Mouse (Mus musculus) kidney, embryonic 15.5 days (tissue): ENCODE measurements around the gene Cpsf3. TPM values are rescaled to one million over a fixed set of nuclear protein-coding genes. Genes with fewer than 3 reads are reported as not detected.

ENCODE experiments used
- ATAC-seq: fragments of 200-750 bp; cut with Nextera tagmentation; replicated peaks from 2 replicates; pipeline ENCODE4 v1.8.0; 2017; ENCODE audit warnings: moderate TSS enrichment; ENCODE audit not compliant: low FRiP score
- H3K27ac ChIP-seq: fragments of 300-500 bp; sonication (generic); 2 replicates; pipeline ENCODE4 v1.5.1; 2015; ENCODE audit warnings: mild to moderate bottlenecking, inconsistent platforms
- H3K27me3 ChIP-seq: fragments of 300-500 bp; sonication (generic); 2 replicates; pipeline ENCODE4 v1.6.1; 2015; ENCODE audit warnings: inconsistent platforms
- H3K36me3 ChIP-seq: fragments of 300-500 bp; sonication (generic); 2 replicates; pipeline ENCODE4 v1.6.1; 2015; ENCODE audit warnings: inconsistent platforms
- H3K4me1 ChIP-seq: fragments of 300-500 bp; sonication (generic); 2 replicates; pipeline ENCODE4 v1.6.1; 2015; ENCODE audit warnings: inconsistent platforms
- H3K4me2 ChIP-seq: fragments of 300-500 bp; sonication (generic); 2 replicates; pipeline ENCODE4 v1.6.1; 2015; ENCODE audit warnings: moderate library complexity, mild to moderate bottlenecking, inconsistent platforms
- H3K4me3 ChIP-seq: fragments of 300-500 bp; sonication (generic); replicated peaks from 2 replicates; pipeline ENCODE4 v1.5.1; 2015; ENCODE audit warnings: mild to moderate bottlenecking, inconsistent platforms
- H3K9ac ChIP-seq: fragments of 300-500 bp; sonication (generic); 2 replicates; pipeline ENCODE4 v1.6.1; 2015; ENCODE audit warnings: mild to moderate bottlenecking, inconsistent platforms
- H3K9me3 ChIP-seq: fragments of 300-500 bp; sonication (generic); replicated peaks from 2 replicates; pipeline ENCODE4 v1.6.1; 2016; ENCODE audit warnings: inconsistent platforms
- WGBS: fragments of 180-500 bp; shearing (Covaris S2); methylation state at CpG from one replicate; pipeline ENCODE4 v1.1.7; 2015; ENCODE audit warnings: mixed read lengths; 5-methylcytosine and 5-hydroxymethylcytosine counted together
- polyA plus RNA-seq: library from polyadenylated mRNA; unstranded; fragments of >200 nt; fragmentation: Nextera tagmentation; extraction: Ambion mirVana; gene quantifications from 2 replicates; pipeline ENCODE4 v1.2.1, GENCODE M21; 2015

Gene Cpsf3
- polyA plus RNA-seq, 1 experiment from 2014 or later, result 115 TPM

DNA sequence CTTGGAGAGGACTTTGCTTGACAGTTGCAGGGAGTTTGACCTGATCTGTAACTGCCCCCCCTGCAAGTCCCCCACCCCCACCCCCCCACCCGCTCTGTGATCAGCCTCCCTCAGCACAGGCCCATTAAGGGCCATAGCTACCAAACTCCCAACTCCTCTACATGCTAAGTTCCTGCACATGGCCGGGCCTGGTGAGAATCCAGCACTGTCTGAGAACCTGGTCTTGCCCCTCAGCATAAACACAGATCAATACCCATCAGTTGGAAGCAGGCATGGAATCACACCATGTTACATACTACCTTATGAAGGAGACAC, 18.4 kb upstream of the Cpsf3 start:
- Histone ChIP-seq H3K4me1 (0 out of 2 replicates have a peak, but pooled peaks cover 2% of the 10 kb centered on the region), H3K9ac (no peak overlapping the region), H3K27me3 (no peaks in the 10 kb centered on the region), H3K4me2 (no peak overlapping the region), H3K36me3 (peaks cover 93% of the 10 kb centered on the region), H3K9me3 (no peaks in the 10 kb centered on the region), H3K4me3 (no peak overlapping the region), H3K27ac (no peak overlapping the region)
- WGBS, result 78% methylated on average over 2 of the region's 2 CpGs
- ATAC-seq, result 0 out of 2 replicates have a peak, but pooled peaks have one; percentile 22

DNA sequence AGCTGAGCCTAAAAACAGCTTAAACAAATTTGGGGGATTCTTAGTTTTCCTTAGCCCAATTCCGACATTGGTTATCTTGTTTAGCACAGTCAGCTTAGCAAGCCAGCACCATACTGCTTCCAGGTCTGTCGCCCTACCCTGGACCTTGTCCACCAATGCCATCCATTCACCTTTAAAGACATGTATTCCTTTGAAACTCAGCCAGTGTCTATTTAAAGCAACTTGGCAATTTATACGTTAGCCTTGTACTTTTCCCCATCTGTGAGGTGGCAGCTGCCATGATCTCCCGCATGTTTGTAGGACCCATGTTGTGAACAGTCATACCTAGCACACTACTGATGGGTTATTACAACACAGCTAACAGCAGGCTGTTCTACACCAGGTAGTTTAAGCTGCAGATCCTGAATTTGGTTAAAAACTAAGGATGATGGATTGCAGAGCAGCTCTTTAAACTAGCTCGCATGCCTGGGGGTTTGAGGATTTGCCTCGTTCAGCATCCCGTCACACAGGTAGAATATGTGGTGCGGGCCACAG, 17.0 kb upstream of the Cpsf3 start:
- WGBS, result 93% methylated on average over 8 of the region's 8 CpGs
- no peaks in the 10 kb centered on the region for H3K9me3 ChIP-seq
- H3K9ac ChIP-seq, result no peak overlapping the region
- no peak overlapping the region for H3K4me2 ChIP-seq
- ATAC-seq, result no peak
- H3K36me3 ChIP-seq, result peaks cover 96% of the 10 kb centered on the region
- 0 out of 2 replicates have a peak, but pooled peaks cover 2% of the 10 kb centered on the region for H3K4me1 ChIP-seq
- H3K27me3 ChIP-seq, result no peaks in the 10 kb centered on the region
- no peak overlapping the region for H3K4me3 ChIP-seq
- no peak overlapping the region for H3K27ac ChIP-seq

DNA sequence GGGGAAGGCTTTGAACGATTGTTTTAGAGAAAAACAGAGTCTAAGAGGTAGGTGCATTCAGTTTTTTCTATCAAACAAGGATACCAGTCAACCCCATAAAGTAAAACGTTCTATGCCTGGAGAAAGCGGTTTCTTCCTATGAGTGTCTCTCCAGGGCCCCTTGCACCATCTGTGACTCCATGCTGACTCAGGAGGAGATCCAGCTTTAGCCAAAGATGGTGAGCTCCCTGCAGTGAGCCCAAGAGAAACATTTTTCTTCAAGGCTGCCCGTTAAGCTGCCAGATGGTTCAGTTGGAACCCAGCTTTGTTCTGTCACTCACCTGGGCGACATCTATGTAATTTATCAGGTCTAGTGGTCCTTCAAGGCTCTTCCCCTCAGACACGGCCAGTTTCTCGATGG, 10.7 kb upstream of the Cpsf3 start:
- Histone ChIP-seq H3K4me2 (no peak overlapping the region), H3K9me3 (no peaks in the 10 kb centered on the region), H3K4me3 (no peak overlapping the region), H3K4me1 (no peaks in the 10 kb centered on the region), H3K27me3 (no peaks in the 10 kb centered on the region), H3K9ac (no peak overlapping the region), H3K27ac (no peak overlapping the region), H3K36me3 (peaks cover 59% of the 10 kb centered on the region)
- WGBS, result 77% methylated on average over 7 of the region's 7 CpGs
- ATAC-seq, result no peak

DNA sequence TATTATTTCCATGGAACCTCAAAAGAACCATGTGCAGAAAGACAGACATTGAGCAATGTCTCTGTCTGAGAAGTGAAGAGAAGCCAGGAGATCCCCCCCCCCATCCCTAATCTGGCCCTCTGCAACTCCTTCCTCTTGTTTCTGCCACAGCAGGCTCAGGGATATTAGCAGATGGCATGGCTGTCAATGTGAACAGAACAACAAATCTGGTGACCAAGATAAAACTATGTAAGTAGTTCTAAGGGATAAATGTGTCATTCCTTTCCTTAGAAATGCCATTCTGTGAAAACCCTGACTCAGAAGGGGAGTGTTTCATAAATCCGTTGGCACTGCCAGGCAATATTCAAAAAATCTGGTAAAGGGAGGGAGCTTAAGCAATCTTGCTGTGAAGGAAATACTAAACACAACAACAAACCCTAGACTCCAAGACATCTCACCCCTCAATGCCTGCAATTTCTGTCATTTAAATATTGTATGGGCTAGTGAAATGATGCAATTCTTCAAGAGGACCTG, 7.8 kb upstream of the Cpsf3 start:
- no peak overlapping the region for H3K9ac ChIP-seq
- no peak overlapping the region for H3K27ac ChIP-seq
- no peak overlapping the region for H3K4me3 ChIP-seq
- ATAC-seq, result no peak
- H3K4me1 ChIP-seq, result no peaks in the 10 kb centered on the region
- no peak overlapping the region for H3K4me2 ChIP-seq
- H3K9me3 ChIP-seq, result no peaks in the 10 kb centered on the region
- 81% methylated on average over 1 of the region's 1 CpGs for WGBS
- H3K27me3 ChIP-seq, result no peaks in the 10 kb centered on the region
- peaks cover 29% of the 10 kb centered on the region; the same call in 1 of the 2 replicates for H3K36me3 ChIP-seq

DNA sequence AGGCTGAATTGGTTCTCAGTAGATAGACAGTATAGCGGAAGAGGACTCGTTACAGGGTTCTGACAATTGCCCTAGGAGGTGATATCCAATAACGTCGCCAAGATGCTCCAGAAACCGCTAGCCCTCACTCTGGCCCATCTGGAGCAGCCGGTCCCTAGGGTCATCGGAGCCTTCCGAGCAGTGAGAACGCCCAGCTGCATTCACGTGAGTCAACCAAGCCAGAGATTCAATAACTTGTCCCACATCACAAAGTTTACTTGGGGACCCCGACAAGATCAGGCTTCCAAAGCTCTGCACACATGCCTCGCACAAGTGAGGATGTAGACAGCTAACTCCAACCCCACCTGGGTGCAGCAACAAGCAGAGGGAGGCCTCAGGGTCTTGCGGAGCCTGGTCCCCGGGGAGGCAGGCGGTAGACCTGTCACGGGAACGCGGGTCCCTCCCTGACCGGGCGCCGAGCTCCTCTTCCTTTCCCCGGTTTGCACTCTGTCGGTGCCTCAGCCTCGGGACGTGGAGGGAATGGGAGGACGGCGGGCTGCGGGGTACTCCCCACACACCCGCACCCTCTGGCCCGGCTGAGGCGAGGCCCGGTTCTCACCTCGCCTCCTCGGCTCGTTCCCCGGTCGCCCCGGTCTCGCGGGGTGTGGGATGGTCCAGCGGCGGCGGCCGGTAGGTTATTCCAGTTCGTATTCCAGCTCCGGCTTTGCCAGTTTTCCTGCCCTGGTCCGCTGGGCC, 484 bp downstream of the Cpsf3 start:
- H3K27me3 ChIP-seq, result no peaks in the 10 kb centered on the region
- H3K27ac ChIP-seq, result peak overlapping the region; percentile 76
- H3K9ac ChIP-seq, result peak overlapping the region; percentile 90
- ATAC-seq, result peak; percentile 88
- peaks cover 23% of the 10 kb centered on the region for H3K4me1 ChIP-seq
- H3K4me3 ChIP-seq, result peak overlapping the region; percentile 91
- no peaks in the 10 kb centered on the region for H3K9me3 ChIP-seq
- peaks cover 9% of the 10 kb centered on the region for H3K36me3 ChIP-seq
- H3K4me2 ChIP-seq, result peak overlapping the region; percentile 86
- under 1% methylated on average over 47 of the region's 47 CpGs for WGBS

DNA sequence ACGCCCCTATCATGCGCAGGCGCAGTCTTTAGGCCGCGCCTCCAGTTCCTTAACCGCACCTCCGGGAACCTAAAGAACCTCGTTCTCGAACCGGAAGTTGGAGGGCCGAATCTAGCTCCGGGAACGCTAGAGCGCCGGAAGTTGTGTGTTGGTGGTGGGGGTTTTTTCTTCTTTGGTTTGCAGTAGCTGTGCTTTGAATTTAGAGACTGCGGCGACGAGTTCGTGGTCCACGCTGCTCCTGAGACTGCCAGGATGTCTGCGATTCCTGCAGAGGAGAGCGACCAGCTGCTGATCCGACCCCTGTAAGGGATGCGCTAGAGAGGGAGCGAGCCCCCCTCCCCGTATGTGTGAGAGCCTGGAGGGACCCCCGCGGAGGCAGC, 1.0 kb downstream of the Cpsf3 start, which contains the start of gene Itgb1bp1:
TSS of gene Itgb1bp1 (minus strand) at position 42 of the 380 bp plus-strand sequence.
- Histone ChIP-seq H3K4me1 (peaks cover 23% of the 10 kb centered on the region), H3K4me3 (peak within 1 kb of the TSS; percentile 91)

DNA sequence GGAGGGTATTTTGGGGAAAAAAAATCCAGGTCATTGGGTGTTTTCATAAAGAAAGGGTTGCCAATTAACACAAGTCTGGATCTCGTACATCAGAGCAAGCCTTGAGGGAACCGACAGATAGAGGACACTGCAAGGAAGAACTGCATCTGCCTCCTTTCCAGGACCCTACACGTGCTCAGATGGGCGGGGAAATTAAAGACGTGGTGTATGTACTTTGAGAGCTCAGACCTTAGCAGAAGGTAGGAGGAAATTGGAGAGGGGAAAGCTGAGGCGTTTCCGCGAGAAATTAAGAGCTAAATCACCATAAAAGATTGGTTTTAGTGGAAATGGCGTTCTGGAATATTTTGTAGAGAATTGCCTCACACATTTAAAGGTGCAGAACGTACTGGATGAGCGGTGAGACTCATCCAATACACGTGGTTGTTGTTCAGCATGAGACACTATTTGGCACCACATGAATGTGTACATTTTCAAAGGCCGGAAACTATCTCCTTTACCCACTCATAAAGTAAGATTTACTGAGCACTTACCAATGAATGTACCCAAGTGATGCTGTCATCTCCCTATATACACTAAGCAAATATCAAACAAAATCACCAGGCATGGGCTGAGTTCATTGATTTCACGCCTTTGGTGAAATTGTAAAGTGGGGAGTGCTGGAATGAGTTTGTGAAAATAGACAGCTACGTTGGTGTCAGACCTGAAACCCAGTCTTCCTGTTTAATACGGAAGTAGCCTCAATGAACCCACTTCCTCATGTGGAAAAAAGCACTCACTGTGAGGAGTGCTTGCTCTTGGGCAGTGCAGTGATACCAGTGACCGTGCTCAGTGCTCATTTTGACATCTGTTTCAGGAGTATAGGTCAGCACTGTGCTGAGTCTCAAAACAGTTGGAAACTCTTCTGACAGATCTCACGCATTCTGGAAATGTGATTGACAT, 1.8 kb downstream of the Cpsf3 start:
- peak overlapping the region; percentile 86 for H3K4me2 ChIP-seq
- no peak for ATAC-seq
- peaks cover 22% of the 10 kb centered on the region for H3K36me3 ChIP-seq
- peaks cover 23% of the 10 kb centered on the region for H3K4me1 ChIP-seq
- WGBS, result 30% methylated on average over 18 of the region's 18 CpGs
- H3K27ac ChIP-seq, result peak overlapping the region; percentile 94
- no peaks in the 10 kb centered on the region for H3K9me3 ChIP-seq
- no peaks in the 10 kb centered on the region for H3K27me3 ChIP-seq
- peak overlapping the region; percentile 91 for H3K4me3 ChIP-seq
- peak overlapping the region; percentile 90 for H3K9ac ChIP-seq

More for the DNA sequence above, 1.0 kb downstream of the Cpsf3 start, which contains the start of gene Itgb1bp1:
- Histone ChIP-seq H3K36me3 (peaks cover 15% of the 10 kb centered on the region), H3K27me3 (no peaks in the 10 kb centered on the region), H3K9ac (peak within 1 kb of the TSS; percentile 90), H3K9me3 (no peaks in the 10 kb centered on the region), H3K27ac (peak within 1 kb of the TSS; percentile 94), H3K4me2 (peak within 1 kb of the TSS; percentile 86)
- under 1% methylated on average over 28 of the region's 28 CpGs for WGBS
- ATAC-seq, result peak; percentile 96

DNA sequence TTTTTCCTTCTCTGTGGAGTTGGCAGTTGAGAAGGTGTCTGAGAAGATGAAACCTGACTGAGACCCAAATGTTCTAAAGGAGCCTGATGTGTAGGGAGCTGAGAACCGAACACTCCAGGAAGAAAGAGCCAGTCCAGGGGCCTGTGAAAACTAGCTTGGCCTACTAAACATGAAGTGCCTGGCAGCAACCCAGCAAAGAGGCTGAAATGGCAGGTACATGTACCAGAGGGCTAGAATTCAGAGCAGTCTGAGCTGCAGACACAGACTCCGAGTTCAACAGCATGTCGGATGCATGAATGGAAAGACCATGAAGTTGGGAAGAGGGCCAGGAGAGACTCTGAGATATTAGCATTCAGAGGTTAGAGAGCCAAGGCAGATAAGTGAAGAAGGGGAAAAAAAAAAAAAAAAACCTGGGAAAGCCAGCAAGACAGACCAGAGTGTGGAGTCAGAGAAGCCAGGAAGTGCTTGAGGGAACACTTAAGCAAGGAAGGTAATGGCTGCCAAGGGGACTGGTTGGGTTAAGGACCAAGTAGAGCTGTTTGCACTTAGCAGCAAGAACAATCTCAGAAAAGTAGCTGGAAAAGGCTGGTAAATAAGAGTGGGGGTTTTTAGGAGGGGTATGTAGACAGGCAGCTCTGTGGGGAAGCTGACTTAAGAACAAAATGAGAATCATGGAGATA, 3.7 kb downstream of the Cpsf3 start:
- 93% methylated on average over 3 of the region's 3 CpGs for whole genome bisulfite sequencing
- H3K9me3 ChIP-seq, result no peaks in the 10 kb centered on the region
- no peak overlapping the region for H3K27ac ChIP-seq
- H3K4me2 ChIP-seq, result no peak overlapping the region
- no peak overlapping the region for H3K4me3 ChIP-seq
- H3K4me1 ChIP-seq, result peaks cover 23% of the 10 kb centered on the region
- no peak overlapping the region for H3K9ac ChIP-seq
- no peaks in the 10 kb centered on the region for H3K27me3 ChIP-seq
- H3K36me3 ChIP-seq, result peaks cover 41% of the 10 kb centered on the region
- no peak for ATAC-seq

DNA sequence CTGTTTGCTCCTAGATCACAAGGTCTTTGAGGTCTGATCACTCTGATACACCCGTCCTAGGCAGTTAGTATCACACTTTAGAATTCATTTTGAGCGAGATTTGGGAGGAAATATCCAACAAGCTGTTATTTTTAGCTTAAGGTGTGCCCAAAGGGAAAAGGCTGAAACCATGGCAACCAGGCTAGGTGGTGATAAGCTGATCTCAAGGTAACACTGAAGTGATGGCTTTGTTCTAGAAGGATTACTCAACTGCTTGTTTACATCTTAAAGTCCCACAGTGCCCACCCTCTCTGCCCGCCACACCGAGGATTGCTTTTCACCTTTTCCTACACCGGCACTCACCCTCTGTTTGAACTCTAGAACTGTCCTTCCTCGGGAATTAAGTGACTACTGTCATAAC, 4.5 kb downstream of the Cpsf3 start:
- 85% methylated on average over 6 of the region's 6 CpGs for whole genome bisulfite sequencing

DNA sequence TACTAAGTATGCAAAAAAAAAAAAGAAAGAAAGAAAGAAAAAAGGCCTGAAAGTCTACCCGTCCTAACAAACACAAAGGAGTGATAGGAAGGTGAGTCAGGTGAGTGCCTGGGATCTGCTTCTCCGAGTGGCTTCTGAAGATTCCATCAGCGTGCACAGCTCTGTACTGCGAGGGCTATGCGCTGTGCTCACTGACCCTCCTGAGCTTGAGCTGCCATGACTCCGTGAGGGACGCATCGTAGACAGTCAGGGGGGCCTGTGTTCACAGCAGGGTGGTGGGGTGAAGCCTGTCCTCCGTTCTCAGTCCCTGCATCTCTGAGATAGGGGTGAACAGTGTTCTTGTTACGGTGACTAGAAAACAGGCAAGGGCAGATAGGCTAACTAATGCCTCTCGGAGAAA, 13.7 kb downstream of the Cpsf3 start:
- ATAC-seq, result no peak
- Histone ChIP-seq H3K36me3 (peaks cover 98% of the 10 kb centered on the region), H3K9ac (no peak overlapping the region), H3K27ac (no peak overlapping the region), H3K4me3 (no peak overlapping the region), H3K27me3 (no peaks in the 10 kb centered on the region), H3K9me3 (no peaks in the 10 kb centered on the region), H3K4me1 (no peaks in the 10 kb centered on the region), H3K4me2 (no peak overlapping the region)
- 95% methylated on average over 11 of the region's 11 CpGs for WGBS

More for the DNA sequence above, 4.5 kb downstream of the Cpsf3 start:
- Histone ChIP-seq H3K4me1 (peaks cover 23% of the 10 kb centered on the region), H3K9me3 (no peaks in the 10 kb centered on the region), H3K4me2 (no peak overlapping the region), H3K27ac (no peak overlapping the region), H3K9ac (no peak overlapping the region), H3K4me3 (no peak overlapping the region), H3K36me3 (peaks cover 49% of the 10 kb centered on the region), H3K27me3 (no peaks in the 10 kb centered on the region)
- ATAC-seq, result no peak

DNA sequence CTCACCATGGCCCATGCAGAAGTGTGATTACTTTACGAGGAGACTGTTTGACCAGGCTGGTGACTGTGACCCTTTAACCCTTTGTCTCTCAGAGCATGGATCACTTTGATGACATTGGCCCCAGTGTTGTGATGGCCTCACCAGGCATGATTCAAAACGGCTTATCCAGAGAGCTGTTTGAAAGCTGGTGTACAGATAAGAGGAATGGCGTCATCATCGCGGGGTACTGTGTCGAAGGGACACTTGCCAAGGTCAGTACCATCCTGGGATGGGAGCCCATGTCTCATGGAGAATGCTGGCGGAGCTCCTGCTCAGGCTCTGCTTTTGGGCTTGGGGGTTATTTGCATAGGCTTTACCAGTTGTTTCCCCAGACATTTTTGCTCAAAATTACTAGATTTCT, 16.1 kb downstream of the Cpsf3 start:
- 83% methylated on average over 7 of the region's 7 CpGs for WGBS
- Histone ChIP-seq H3K9me3 (no peaks in the 10 kb centered on the region), H3K27ac (peak overlapping the region; percentile 24; the same call in 1 of the 2 replicates), H3K36me3 (peaks cover 96% of the 10 kb centered on the region), H3K4me2 (no peak overlapping the region), H3K27me3 (no peaks in the 10 kb centered on the region), H3K4me1 (no peaks in the 10 kb centered on the region), H3K4me3 (no peak overlapping the region), H3K9ac (no peak overlapping the region)
- no peak for ATAC-seq
